Mouse (Mus musculus): ENCODE results near the gene Itga9. TPM values are rescaled to one million over a fixed set of nuclear protein-coding genes. Genes with fewer than 3 reads are reported as not detected.
A peak's percentile ranks its signal among the peaks of the same experiment; 100 is the strongest.

Gene Itga9
- total and polyA plus RNA-seq, 2 experiments from 2014 or later: 0.99 to 3.3 TPM

DNA sequence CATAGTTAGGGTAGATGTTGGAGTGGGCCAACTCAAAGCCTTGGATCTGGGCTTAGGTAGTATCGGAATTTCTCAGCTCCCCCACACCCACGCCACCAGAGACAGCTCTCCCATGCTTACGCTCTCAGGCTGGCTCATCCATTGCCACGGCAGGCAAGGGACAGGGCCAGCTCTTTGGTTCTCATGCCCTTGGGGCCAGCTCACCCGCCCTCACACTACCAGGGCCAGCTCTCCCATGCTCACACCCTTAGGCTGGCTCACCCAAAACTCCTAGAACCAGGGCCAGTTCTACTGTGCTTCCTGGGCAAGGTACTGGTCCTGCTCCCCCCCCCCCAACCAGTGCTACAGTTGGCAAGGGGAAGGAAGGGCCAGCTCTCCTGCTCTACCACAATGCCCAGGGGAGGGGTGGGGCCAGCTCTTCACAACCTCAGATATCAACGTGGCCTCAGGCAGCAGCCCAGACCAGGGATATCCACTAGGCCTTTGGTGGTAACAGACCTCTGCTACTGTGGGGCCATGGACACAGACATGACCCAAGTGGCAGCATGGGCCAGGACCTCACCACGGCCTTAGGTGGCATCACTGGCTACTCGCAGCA is 69.2 kb downstream of the Itga9 start:
- no peak for TF ChIP-seq CTCF (IDR thresholded peaks at IDR 0.05; ENCODE audit: low read depth)
- Histone ChIP-seq H3K4me3 (ENCODE audit: low read depth, low read length) (no peak overlapping the region), H3K36me3 (ENCODE audit: insufficient read depth) (no peaks in the 10 kb centered on the region), H3K9ac (no peak overlapping the region), H3K4me2 (ENCODE audit: low read depth) (no peak overlapping the region), H3K27me3 (ENCODE audit: insufficient read depth, low read length) (no peaks in the 10 kb centered on the region), H3K27ac (ENCODE audit: low read depth, low read length) (no peak overlapping the region), H3K4me1 (ENCODE audit: insufficient read depth) (no peaks in the 10 kb centered on the region), H3K9me3 (ENCODE audit: low read length) (no peaks in the 10 kb centered on the region)
- 95% methylated on average over 8 of the region's 8 CpGs for WGBS
- ATAC-seq (no peak), DNase-seq (no peak)

DNA sequence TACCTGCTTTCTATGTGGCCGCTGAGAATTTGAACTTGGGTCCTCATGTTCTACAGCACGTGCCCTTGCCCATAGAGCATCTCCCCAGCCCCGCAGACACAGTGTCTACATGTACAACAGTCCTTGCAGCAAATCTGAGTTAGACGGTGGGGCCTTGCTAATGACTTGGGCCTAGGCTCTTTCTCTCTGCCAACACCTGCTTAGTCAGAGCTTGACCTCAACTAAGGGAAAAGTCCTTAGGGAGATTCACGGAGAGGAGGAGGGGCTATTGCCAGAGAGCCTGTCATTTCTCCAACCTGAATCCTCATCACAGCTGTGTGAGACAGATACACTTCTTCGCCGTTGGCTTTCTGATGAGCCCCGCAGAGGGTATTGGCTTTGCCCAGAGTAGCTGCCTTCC is 70.2 kb downstream of the Itga9 start:
- no peak overlapping the region for H3K4me3 ChIP-seq (ENCODE audit: low read depth, low read length)
- H3K9me3 ChIP-seq (ENCODE audit: low read length): no peaks in the 10 kb centered on the region
- WGBS: 81% methylated on average over 8 of the region's 8 CpGs
- ATAC-seq (no peak), DNase-seq (no peak)
- no peak for TF ChIP-seq CTCF (IDR thresholded peaks at IDR 0.05; ENCODE audit: low read depth)
- H3K4me1 ChIP-seq (ENCODE audit: insufficient read depth): no peaks in the 10 kb centered on the region
- H3K27me3 ChIP-seq (ENCODE audit: insufficient read depth, low read length): no peaks in the 10 kb centered on the region
- no peak overlapping the region for H3K27ac ChIP-seq (ENCODE audit: low read depth, low read length)
- no peaks in the 10 kb centered on the region for H3K36me3 ChIP-seq (ENCODE audit: insufficient read depth)
- H3K4me2 ChIP-seq (ENCODE audit: low read depth): no peak overlapping the region
- no peak overlapping the region for H3K9ac ChIP-seq

DNA sequence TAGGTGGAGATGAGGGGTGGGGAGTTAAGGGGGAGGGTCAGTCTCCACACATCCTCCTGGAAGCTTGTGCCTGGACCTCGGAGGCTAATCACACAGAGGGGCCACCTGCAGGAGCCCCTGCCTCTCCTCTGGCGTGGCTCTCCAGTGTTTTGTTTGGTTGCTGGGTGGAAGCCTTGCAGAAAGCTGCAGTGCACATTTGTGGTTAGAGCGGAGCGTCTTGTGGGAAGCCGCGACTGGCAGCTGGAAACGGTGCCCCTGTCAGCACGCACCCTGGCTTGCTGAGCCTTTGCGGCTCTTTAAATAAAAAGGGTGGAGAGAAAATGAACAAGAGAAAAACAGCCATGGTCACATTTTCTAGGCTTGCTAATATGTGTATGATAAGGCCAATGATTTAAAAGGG is 70.9 kb downstream of the Itga9 start:
- Histone ChIP-seq H3K27ac (ENCODE audit: low read depth, low read length) (no peak overlapping the region), H3K4me3 (ENCODE audit: low read depth, low read length) (no peak overlapping the region), H3K9ac (no peak overlapping the region), H3K27me3 (ENCODE audit: insufficient read depth, low read length) (no peaks in the 10 kb centered on the region), H3K4me1 (ENCODE audit: insufficient read depth) (no peaks in the 10 kb centered on the region), H3K9me3 (ENCODE audit: low read length) (no peaks in the 10 kb centered on the region), H3K36me3 (ENCODE audit: insufficient read depth) (no peaks in the 10 kb centered on the region), H3K4me2 (ENCODE audit: low read depth) (no peak overlapping the region)
- DNase-seq (no peak), ATAC-seq (no peak)
- no peak for TF ChIP-seq CTCF (IDR thresholded peaks at IDR 0.05; ENCODE audit: low read depth)
- WGBS: 28% methylated on average over 9 of the region's 9 CpGs

DNA sequence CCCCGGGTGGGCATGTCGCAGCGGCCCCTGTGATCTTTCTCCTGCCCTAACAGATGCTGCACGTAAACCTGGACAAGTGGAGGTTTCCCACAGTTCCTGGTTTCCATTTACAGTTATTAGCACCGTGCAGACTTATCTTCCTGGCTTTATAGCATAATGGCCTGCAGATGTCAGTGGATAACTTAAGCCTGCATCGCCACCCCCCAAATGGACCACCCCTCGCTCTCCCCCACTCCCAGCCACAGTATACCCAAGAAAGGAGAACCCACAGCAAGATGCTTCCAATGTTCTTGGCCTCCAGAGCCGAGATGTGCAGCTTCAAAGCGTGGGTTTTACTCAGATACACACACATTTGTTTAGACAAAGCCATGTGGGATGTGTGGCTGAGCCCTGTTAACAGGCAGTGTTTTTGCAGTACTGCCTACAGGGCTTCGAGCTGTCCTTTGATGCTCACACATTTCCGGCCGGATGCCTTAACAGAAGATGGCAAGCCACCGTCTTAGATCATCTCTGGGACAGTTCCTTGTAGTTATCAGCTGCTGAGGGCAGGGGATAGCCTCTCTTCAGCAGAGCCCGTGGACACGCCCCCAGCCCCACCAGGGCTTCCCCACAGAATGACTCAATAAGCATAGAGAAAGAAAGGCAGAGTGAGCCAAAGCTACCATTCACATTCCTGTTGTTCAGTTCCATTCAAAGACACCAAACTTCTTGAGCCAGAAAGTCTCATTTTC is 71.7 kb downstream of the Itga9 start:
- ATAC-seq: no peak
- 67% methylated on average over 15 of the region's 15 CpGs for WGBS

DNA sequence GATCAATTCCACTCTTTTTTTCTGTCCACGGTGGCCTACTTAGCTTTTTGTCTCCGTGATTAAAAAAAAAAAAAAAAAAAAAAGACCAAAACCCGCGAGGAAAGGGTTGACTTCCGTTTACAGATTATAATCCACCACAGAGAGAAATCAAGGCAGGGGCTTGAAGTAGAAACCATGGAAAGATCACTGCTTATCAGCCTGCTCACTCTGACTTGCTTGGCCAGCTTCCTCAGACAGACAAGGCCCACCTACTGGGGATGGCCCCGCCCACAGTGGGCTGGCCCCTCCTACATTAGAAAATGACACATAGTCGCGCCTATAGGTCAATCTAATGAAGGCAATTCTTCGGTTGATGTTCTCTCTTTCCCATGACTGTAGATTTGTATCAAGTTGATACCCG is 72.3 kb downstream of the Itga9 start:
- no peaks in the 10 kb centered on the region for H3K27me3 ChIP-seq (ENCODE audit: insufficient read depth, low read length)
- H3K9ac ChIP-seq: no peak overlapping the region
- no peaks in the 10 kb centered on the region for H3K36me3 ChIP-seq (ENCODE audit: insufficient read depth)
- ATAC-seq (no peak), DNase-seq (no peak)
- H3K4me2 ChIP-seq (ENCODE audit: low read depth): no peak overlapping the region
- H3K4me3 ChIP-seq (ENCODE audit: low read depth, low read length): no peak overlapping the region
- H3K27ac ChIP-seq (ENCODE audit: low read depth, low read length): no peak overlapping the region
- no peak for TF ChIP-seq CTCF (IDR thresholded peaks at IDR 0.05; ENCODE audit: low read depth)
- no peaks in the 10 kb centered on the region for H3K9me3 ChIP-seq (ENCODE audit: low read length)
- 68% methylated on average over 10 of the region's 10 CpGs for WGBS
- H3K4me1 ChIP-seq (ENCODE audit: insufficient read depth): no peaks in the 10 kb centered on the region

More for the DNA sequence above, 71.7 kb downstream of the Itga9 start:
- Histone ChIP-seq H3K27ac (ENCODE audit: low read depth, low read length) (no peak overlapping the region), H3K36me3 (ENCODE audit: insufficient read depth) (no peaks in the 10 kb centered on the region), H3K9ac (no peak overlapping the region), H3K9me3 (ENCODE audit: low read length) (no peaks in the 10 kb centered on the region), H3K4me2 (ENCODE audit: low read depth) (no peak overlapping the region), H3K4me1 (ENCODE audit: insufficient read depth) (no peaks in the 10 kb centered on the region), H3K4me3 (ENCODE audit: low read depth, low read length) (no peak overlapping the region), H3K27me3 (ENCODE audit: insufficient read depth, low read length) (no peaks in the 10 kb centered on the region)
- TF ChIP-seq CTCF (IDR thresholded peaks at IDR 0.05; ENCODE audit: low read depth): no peak
- DNase-seq: no peak

DNA sequence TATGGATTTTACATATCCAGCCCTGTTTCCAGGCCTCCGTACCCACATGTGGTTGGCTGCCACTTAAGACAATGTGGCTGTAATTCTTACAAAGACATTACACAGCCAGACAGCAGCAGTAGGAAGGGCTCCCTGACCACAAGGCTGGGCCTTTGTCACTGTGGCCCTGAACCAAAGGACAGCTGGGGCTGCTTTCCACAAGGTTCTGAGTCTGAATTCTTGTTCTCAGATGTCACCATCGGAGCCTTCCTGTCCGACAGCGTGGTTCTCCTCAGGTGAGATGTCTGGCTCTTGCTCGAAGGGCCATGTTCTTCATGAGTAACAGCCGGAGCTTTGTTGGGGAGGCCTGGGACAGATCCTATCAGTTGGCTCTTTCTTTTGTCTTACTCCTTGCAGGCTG is 75.0 kb downstream of the Itga9 start:
- no peak for TF ChIP-seq CTCF (IDR thresholded peaks at IDR 0.05; ENCODE audit: low read depth)
- Histone ChIP-seq H3K9ac (no peak overlapping the region), H3K4me2 (ENCODE audit: low read depth) (no peak overlapping the region)

DNA sequence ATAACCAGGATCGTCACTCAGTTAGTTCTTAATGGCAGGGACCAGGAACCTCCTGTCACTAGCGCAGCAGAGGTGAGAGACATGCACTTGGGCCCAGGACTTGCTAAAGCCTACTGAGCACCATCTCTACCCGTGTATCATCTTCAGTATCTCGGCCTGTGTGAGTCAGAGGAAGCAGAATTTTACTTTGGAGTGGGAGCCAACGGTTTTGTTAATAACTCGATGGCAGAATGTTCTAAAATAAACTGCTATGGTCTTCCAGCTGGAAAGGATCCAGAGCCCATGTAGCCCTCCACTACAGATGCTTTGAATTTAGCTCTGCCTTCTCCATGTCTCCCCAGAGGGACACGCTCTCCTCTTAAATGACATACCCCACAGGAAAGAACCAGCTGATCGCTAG is 75.7 kb downstream of the Itga9 start:
- no peak overlapping the region for H3K9ac ChIP-seq
- no peak overlapping the region for H3K4me2 ChIP-seq (ENCODE audit: low read depth)
- no peaks in the 10 kb centered on the region for H3K36me3 ChIP-seq (ENCODE audit: insufficient read depth)
- H3K27ac ChIP-seq (ENCODE audit: low read depth, low read length): no peak overlapping the region
- no peak for TF ChIP-seq CTCF (IDR thresholded peaks at IDR 0.05; ENCODE audit: low read depth)
- 76% methylated on average over 8 of the region's 8 CpGs for WGBS
- ATAC-seq (no peak; the same call in 1 of the 2 replicates), DNase-seq (peak; percentile 47)
- no peaks in the 10 kb centered on the region for H3K9me3 ChIP-seq (ENCODE audit: low read length)
- H3K4me3 ChIP-seq (ENCODE audit: low read depth, low read length): no peak overlapping the region
- no peaks in the 10 kb centered on the region for H3K27me3 ChIP-seq (ENCODE audit: insufficient read depth, low read length)
- H3K4me1 ChIP-seq (ENCODE audit: insufficient read depth): no peaks in the 10 kb centered on the region

More for the DNA sequence above, 75.0 kb downstream of the Itga9 start:
- H3K9me3 ChIP-seq (ENCODE audit: low read length): no peaks in the 10 kb centered on the region
- H3K27me3 ChIP-seq (ENCODE audit: insufficient read depth, low read length): no peaks in the 10 kb centered on the region
- DNase-seq: no peak
- H3K36me3 ChIP-seq (ENCODE audit: insufficient read depth): no peaks in the 10 kb centered on the region
- H3K4me3 ChIP-seq (ENCODE audit: low read depth, low read length): no peak overlapping the region
- no peak for ATAC-seq
- WGBS: 88% methylated on average over 6 of the region's 6 CpGs
- no peaks in the 10 kb centered on the region for H3K4me1 ChIP-seq (ENCODE audit: insufficient read depth)
- H3K27ac ChIP-seq (ENCODE audit: low read depth, low read length): no peak overlapping the region

Measured in forebrain, postnatal 0 days (tissue).